Mouse (Mus musculus): ENCODE measurements around the gene Hcfc1.

The Hcfc1 gene

GRCm38 (mm10) chrX:73941860-73942259 lies 24.3 kb downstream of the Hcfc1 start:
- DNase-seq (ENCODE audit: low spot score in 2 of 2): no peak

DNA sequence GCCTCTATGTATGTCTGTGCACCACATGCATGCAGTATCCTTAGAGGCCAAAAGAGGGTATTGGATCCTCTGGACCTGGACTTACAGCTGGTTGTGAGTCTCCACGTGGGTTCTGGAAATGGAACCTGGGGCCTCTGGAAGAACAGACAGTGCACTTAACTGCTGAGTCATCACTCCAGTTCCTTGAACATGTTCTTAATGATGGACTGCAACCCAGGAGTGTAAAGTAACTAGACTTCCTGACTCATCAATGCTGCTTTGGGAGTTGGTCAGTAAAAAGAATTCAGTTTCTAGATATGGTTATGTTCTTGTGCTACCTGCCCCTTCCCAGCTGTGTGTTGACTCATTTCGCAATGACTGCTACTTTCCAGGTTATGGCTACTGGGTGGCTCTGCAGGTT lies 34.3 kb downstream of the Hcfc1 start:
- no peak for DNase-seq (ENCODE audit: low spot score in 2 of 2)

DNA sequence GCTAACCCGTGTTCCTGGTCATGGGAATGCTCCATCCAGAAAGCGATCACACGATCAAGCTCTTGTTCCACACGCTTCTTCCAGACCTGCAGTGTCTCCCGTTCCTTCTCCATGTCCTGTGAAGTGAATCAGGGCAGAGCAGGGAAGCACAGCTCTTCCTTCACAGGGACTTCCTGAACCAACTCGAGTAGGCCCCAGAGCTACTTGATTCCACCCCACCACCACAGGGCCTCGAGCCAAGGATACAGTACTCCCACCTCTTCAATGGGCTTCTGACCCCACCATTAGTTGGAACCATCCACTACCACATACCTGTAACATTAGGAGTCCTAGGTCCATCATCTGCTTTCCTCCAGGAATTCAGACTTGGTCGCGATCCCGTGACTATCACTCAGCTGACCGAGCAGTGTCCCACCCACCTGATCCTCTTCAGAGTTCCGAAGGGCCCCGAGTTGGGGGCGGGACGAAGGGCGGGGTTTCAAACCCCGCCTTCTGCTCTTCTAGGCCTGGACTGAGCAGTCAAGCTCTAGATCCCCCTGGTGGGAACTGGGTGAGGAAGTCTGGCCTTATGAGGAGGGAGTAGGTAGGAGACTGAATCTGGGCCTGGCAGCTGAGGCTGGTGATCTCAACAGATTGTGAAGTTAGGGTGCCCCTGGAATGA lies 35.6 kb downstream of the Hcfc1 start, which contains the start of gene Renbp:
TSS of gene Renbp (minus strand) at position 449 of the 661 bp plus-strand sequence.
- DNase-seq (ENCODE audit: low spot score in 2 of 2): peak; percentile 74 to 79

- no peak for DNase-seq (ENCODE audit: low spot score in 2 of 2)
These were observed 43.6 kb downstream of the Hcfc1 start for GRCm38 (mm10) chrX:73922550-73922882.

- peak; percentile 82 to 91 for DNase-seq (ENCODE audit: low spot score in 2 of 2)
These were observed 44.2 kb downstream of the Hcfc1 start, which contains the start of the genes Arhgap4 and Naa10 for GRCm38 (mm10) chrX:73921823-73922549. Gene Arhgap4 (minus strand): TSS chrX:73921870. Gene Naa10 (minus strand): TSS chrX:73921944.

- DNase-seq (ENCODE audit: low spot score in 2 of 2): no peak
These were observed 44.8 kb downstream of the Hcfc1 start for GRCm38 (mm10) chrX:73921285-73921822.

DNA sequence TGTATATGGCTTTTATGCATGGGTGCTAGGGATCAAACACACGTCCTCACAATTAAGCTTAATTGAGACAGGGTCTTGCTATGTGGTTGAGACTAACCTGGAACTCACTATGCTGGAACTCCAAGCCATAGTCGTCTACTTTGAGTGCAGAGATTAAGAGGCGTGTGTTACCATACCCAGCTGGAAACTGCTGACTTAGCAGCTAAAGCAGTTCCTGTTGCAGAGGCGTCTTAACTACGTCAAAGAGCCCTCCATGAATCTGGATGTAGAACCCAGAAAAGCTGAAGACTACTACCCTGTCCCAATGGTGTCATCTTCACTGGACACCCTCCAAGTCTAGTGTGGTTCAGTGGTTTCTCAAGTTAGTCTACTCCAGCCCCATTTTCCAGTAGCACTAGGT lies 47.5 kb downstream of the Hcfc1 start:
- no peak for DNase-seq (ENCODE audit: low spot score in 2 of 2)

GRCm38 (mm10) chrX:73916945-73917344 lies 49.2 kb downstream of the Hcfc1 start:
- DNase-seq (ENCODE audit: low spot score in 2 of 2): no peak

GRCm38 (mm10) chrX:73914827-73915703 lies 51.1 kb downstream of the Hcfc1 start:
- peak; percentile 85 to 87 for DNase-seq (ENCODE audit: low spot score in 2 of 2)

GRCm38 (mm10) chrX:73911588-73911987 lies 54.6 kb downstream of the Hcfc1 start:
- no peak for DNase-seq (ENCODE audit: low spot score in 2 of 2)

DNA sequence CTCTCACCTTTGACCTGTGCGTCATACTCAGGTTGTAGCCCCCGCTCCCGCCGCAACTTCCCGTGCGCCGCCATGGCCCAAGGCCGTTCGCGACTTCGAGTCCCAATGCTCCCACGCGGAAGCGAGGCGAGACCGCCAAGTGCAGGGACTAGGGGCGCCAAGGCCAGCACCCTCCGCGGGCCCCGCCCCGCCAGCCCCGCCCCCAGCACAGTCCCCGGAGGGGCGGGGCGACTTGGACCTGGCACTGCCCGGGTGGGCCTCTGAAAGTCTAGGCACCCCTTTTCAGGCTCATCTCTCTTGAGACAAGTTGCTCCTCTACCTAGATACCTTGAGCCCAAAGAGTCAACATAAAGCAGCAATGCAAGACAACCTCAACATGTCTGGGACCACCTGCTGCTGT lies 55.0 kb downstream of the Hcfc1 start:
- no peak for DNase-seq (ENCODE audit: low spot score in 2 of 2)

DNA sequence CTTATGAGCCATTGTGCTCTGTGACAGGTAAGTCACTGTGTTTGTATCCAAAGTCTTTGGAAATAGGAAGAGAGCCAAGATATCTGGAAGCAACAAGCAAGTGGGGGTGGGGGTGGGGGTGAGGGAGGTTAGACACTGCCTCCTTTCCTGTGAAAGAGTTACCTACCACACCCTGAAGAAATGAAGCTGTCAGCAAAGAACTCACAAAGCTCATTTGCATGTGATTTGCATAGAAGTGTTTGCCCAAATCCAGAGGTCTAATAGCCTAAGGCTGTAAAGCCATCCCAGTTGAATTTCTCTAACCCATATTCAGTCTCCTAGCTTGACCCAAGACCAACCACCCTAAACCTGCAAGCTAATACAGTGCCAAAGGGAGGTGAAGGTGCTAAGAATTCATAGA lies 55.7 kb downstream of the Hcfc1 start:
- DNase-seq (ENCODE audit: low spot score in 2 of 2): no peak

- DNase-seq (ENCODE audit: low spot score in 2 of 2): no peak
These were observed 56.1 kb downstream of the Hcfc1 start for GRCm38 (mm10) chrX:73910049-73910448.

DNA sequence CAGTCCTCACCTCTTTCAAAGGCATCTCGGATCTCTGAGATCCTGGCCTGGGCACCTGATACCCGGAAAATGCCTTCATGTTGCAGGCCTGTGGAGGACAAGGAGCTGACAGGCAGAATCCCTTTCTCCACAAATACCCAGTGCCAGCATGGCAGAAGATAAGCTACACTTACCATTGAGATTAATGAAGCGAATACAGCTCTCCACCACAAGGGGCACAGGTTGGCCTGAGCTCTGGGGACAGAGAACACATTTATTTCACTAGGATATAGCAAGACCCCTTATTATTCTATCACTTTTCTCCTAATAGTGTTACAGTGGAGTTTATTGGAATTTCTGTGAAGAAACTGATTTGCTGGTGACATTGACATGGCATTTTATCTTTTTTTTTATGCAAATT lies 68.2 kb downstream of the Hcfc1 start:
- no peak for DNase-seq (ENCODE audit: low spot score in 2 of 2)

DNA sequence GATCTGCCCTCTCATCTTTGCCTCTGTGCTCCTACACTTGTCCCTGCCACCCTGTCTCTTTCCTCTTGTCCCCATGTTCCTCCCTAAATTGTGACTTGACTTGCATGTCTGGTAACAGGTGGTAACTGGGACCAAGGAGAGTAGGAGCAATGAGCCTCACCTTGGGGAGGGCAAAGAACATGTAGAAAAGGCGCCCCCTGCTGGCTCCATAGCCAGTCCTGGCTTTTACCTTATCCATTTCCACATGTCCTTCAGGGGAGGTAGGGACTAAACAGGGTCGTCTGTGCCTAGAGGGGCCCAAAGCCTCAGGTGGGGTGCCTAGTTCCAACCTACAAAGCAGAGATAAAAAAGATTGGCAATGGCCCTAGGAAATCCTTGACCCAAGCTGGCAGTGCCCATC lies 70.4 kb downstream of the Hcfc1 start, which contains the start of gene L1cam:
TSS of gene L1cam (minus strand) at position 387 of the 400 bp plus-strand sequence.
- no peak for DNase-seq (ENCODE audit: low spot score in 2 of 2)

- no peak for DNase-seq (ENCODE audit: low spot score in 2 of 2)
These were observed 73.3 kb downstream of the Hcfc1 start for GRCm38 (mm10) chrX:73892833-73893232.
